Mouse (Mus musculus): ENCODE results near the gene Sdc3. TPM values are rescaled to one million over a fixed set of nuclear protein-coding genes. Genes with fewer than 3 reads are reported as not detected.
A peak's percentile ranks its signal among the peaks of the same experiment; 100 is the strongest.

Sdc3 gene
- 20.5 and 21.7 TPM in 2 replicates for polyA plus RNA-seq (2015; fragmentation: Nextera tagmentation; extraction: Ambion mirVana)

DNA sequence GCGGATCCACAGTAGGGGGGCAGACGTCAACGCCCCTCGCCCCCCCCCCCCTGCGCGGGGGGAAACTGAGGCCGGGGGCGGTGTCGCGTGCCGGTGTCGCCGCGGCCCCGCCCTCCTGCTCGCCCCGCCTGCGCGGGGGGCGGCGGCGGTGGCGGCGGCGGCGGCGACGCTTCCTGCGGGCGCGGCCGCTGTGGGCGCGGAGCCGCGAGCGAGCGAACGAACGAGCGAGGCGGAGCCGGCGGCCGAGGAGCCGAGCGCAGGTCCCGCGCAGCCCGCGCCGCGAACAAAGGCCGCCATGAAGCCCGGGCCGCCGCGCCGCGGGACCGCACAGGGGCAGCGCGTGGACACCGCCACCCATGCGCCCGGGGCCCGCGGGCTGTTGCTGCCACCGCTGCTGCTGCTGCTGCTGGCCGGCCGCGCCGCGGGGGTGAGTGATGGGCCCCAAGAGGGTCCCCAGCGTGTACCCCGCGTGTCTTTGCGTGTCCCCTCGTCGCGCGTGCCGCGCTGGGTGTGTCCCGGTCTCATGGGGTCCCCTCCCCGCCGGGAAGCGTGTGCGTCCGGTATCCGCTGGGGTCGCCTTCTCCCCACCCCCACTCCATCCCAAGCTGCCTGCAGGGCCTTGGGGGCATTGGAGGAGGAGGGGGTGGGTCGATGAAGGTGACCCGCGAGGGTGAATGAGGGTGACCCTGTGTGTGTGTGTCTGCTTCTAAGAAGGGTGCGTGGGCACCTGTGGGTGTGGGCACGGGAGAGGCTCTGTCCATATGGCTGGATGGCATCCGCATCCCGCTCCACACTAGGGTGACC, at the start of gene Sdc3:
TSS of gene Sdc3 (plus strand) at position 162 of the 804 bp plus-strand sequence.
- peak within 1 kb of the TSS; percentile 88 for H3K4me3 ChIP-seq
- H3K36me3 ChIP-seq: no peaks in the 10 kb centered on the region
- no peaks in the 10 kb centered on the region for H3K27me3 ChIP-seq
- H3K4me1 ChIP-seq: peaks cover 31% of the 10 kb centered on the region
- peak; percentile 19 for ATAC-seq (ENCODE audit: borderline replicate concordance, extremely low read depth, low FRiP score, low TSS enrichment)
- peak within 1 kb of the TSS; percentile 93 for H3K9ac ChIP-seq
- WGBS: 2% methylated on average over 83 of the region's 99 CpGs
- H3K27ac ChIP-seq: 0 out of 2 replicates have a peak within 1 kb of the TSS, but pooled peaks have one; percentile 33
- H3K4me2 ChIP-seq: peak within 1 kb of the TSS; percentile 99
- H3K9me3 ChIP-seq: no peaks in the 10 kb centered on the region

- Histone ChIP-seq H3K36me3 (peaks cover 77% of the 10 kb centered on the region), H3K4me2 (no peak overlapping the region), H3K9ac (no peak overlapping the region), H3K27ac (no peak overlapping the region), H3K27me3 (no peaks in the 10 kb centered on the region), H3K4me3 (no peak overlapping the region), H3K4me1 (no peaks in the 10 kb centered on the region), H3K9me3 (no peaks in the 10 kb centered on the region)
- 79% methylated on average over 4 of the region's 4 CpGs for WGBS
- no peak for ATAC-seq (ENCODE audit: borderline replicate concordance, extremely low read depth, low FRiP score, low TSS enrichment)
Observed at GRCm38 (mm10) chr4:130744058-130744457, 48.3 kb upstream of the Sdc3 start.

DNA sequence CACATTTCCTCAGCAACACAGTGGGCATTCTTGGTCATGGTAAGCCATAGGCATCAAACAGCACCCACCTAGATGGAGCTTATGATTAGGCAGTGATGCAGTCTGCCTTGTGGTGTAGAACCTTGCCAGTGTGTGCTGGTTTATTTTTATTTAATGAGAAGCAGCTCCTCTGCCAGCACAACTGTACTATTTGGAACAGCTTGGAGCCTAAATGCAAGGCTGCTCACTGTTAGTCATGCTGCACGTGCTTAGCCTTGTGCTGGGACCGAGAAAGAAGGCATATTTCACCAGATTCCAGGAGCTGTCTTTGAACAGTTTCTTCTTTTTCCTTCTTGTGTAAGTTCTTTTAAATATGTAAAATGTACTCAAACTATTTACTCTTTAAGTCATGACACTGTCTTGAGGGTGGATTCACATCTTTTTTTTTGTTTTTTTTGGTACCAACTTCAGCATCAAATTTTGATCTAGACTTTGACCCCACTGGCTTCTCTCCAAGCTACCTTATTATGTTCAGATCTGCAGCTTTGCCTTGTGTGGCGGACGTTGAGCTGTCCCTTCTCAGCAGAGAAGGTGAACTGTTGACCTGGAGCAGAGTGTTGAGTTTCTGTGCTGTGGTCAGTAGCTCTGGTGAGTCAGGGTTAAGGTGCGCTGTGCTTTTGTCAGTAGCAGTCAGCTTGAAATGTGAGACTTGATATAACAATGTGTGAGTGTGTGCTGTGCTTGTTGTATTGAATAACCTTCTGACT, 46.6 kb upstream of the Sdc3 start:
- no peaks in the 10 kb centered on the region for H3K9me3 ChIP-seq
- H3K36me3 ChIP-seq: peaks cover 93% of the 10 kb centered on the region
- H3K4me3 ChIP-seq: no peak overlapping the region
- no peaks in the 10 kb centered on the region for H3K27me3 ChIP-seq
- 74% methylated on average over 5 of the region's 5 CpGs for WGBS
- no peak overlapping the region for H3K27ac ChIP-seq
- no peak overlapping the region for H3K9ac ChIP-seq
- H3K4me1 ChIP-seq: no peaks in the 10 kb centered on the region
- no peak for ATAC-seq (ENCODE audit: borderline replicate concordance, extremely low read depth, low FRiP score, low TSS enrichment)
- no peak overlapping the region for H3K4me2 ChIP-seq

DNA sequence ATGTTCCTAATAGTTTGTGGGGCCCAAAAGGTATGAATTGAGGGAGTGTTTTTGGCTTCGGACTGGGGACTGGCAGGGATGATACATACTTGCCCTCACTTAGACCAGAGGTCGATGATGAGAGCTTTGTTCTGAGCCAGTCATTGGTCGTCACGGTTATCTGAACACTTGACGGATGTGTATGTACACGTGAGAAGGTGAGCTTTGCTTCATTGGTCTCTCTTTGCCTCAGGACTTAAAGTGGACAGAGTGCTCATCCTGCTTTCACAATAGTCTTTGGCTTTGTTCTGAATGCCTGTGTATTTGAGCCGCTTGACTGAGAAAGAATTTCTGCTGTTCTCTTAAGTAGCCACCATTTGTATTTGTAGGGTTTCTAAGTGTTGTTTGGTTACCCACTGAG, 42.8 kb upstream of the Sdc3 start:
- H3K4me3 ChIP-seq: no peak overlapping the region
- no peaks in the 10 kb centered on the region for H3K9me3 ChIP-seq
- H3K27ac ChIP-seq: no peak overlapping the region
- no peaks in the 10 kb centered on the region for H3K4me1 ChIP-seq
- H3K4me2 ChIP-seq: no peak overlapping the region
- no peak for ATAC-seq (ENCODE audit: borderline replicate concordance, extremely low read depth, low FRiP score, low TSS enrichment)
- H3K27me3 ChIP-seq: no peaks in the 10 kb centered on the region
- H3K9ac ChIP-seq: no peak overlapping the region
- H3K36me3 ChIP-seq: peaks cover 96% of the 10 kb centered on the region
- 54% methylated on average over 7 of the region's 7 CpGs for WGBS

DNA sequence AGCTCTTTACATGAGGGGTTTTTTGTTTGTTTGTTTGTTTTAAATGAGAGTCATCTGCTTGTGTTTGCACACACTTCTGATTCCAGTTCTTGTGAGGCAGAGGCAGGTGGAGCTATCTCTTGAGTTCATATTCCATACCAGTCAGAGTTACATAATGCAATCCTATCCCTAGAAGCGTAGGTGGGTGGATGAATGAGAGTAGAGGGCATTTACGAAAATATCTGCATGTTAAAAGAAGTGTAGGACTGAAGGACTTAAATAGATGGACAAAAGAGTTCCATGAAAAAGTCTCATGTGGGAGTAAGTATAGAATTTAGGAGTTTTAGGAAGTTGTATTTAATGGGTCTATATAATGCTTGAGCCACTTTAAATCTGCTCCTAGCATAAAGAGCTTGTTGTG, 40.4 kb upstream of the Sdc3 start:
- no peaks in the 10 kb centered on the region for H3K27me3 ChIP-seq
- ATAC-seq (ENCODE audit: borderline replicate concordance, extremely low read depth, low FRiP score, low TSS enrichment): no peak
- H3K9me3 ChIP-seq: no peaks in the 10 kb centered on the region
- no peaks in the 10 kb centered on the region for H3K4me1 ChIP-seq
- no peak overlapping the region for H3K4me3 ChIP-seq
- 89% methylated on average over 2 of the region's 2 CpGs for WGBS
- H3K4me2 ChIP-seq: no peak overlapping the region
- H3K36me3 ChIP-seq: peaks cover 90% of the 10 kb centered on the region
- no peak overlapping the region for H3K27ac ChIP-seq
- no peak overlapping the region for H3K9ac ChIP-seq

DNA sequence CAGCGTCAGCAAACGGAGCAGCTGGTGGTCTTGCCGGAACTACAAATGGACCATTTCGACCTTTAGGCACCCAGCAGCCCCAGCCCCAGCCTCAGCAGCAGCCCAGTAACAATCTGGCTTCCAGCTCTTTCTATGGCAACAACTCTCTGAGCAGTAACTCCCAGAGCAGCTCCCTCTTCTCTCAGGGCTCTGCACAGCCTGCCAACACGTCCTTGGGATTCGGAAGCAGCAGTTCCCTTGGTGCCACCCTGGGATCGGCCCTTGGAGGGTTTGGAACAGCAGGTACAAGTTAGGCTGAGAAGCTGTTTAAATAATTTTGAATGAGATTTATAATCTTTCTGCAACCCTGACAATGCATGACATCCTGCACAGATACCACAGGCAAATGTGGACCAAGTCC, 39.7 kb upstream of the Sdc3 start:
- 77% methylated on average over 7 of the region's 7 CpGs for WGBS
- no peak overlapping the region for H3K9ac ChIP-seq

DNA sequence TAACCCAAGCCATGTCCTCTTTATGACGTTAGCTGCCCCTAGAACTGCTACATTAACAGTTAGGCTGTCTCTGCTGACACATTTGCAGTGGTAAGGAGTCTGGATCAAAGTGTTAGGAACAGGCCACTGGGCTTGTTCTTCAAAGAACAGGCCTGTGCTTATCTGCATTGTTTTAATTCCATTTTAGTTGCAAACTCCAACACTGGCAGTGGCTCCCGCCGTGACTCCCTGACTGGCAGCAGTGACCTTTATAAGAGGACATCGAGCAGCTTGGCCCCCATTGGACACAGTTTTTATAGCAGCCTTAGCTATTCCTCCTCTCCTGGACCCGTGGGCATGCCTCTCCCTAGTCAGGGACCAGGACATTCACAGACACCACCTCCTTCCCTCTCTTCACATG, 38.6 kb upstream of the Sdc3 start:
- Histone ChIP-seq H3K27me3 (no peaks in the 10 kb centered on the region), H3K36me3 (peaks cover 88% of the 10 kb centered on the region), H3K4me1 (no peaks in the 10 kb centered on the region), H3K4me3 (no peak overlapping the region), H3K4me2 (no peak overlapping the region), H3K9me3 (no peaks in the 10 kb centered on the region), H3K9ac (no peak overlapping the region), H3K27ac (no peak overlapping the region)
- ATAC-seq (ENCODE audit: borderline replicate concordance, extremely low read depth, low FRiP score, low TSS enrichment): no peak
- WGBS: 63% methylated on average over 5 of the region's 5 CpGs

More for the DNA sequence above, 39.7 kb upstream of the Sdc3 start:
- Histone ChIP-seq H3K4me2 (no peak overlapping the region), H3K36me3 (peaks cover 88% of the 10 kb centered on the region), H3K4me3 (no peak overlapping the region), H3K9me3 (no peaks in the 10 kb centered on the region), H3K4me1 (no peaks in the 10 kb centered on the region), H3K27me3 (no peaks in the 10 kb centered on the region), H3K27ac (no peak overlapping the region)
- ATAC-seq (ENCODE audit: borderline replicate concordance, extremely low read depth, low FRiP score, low TSS enrichment): no peak

DNA sequence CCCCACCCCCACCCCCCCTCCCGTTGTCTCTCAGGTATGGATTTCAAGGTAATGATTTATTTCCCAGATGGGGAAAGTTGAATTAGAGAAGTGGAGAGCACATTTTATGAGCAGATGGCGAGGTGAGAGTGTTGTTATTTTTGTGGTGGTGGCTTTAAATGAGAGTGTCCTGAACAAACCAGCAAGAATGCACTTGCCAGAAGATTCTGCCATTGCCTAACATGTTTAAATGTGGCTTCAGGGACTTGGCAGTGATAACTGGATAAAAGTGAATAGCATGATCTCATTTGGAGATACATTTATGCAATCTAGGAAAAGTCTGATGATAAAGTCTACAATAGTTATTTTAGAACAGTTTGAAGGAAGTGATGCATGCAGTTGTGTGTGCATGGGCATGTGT, 37.6 kb upstream of the Sdc3 start:
- Histone ChIP-seq H3K9me3 (no peaks in the 10 kb centered on the region), H3K4me2 (no peak overlapping the region), H3K4me1 (no peaks in the 10 kb centered on the region), H3K27me3 (no peaks in the 10 kb centered on the region), H3K27ac (no peak overlapping the region), H3K4me3 (no peak overlapping the region), H3K36me3 (peaks cover 88% of the 10 kb centered on the region), H3K9ac (no peak overlapping the region)
- no peak for ATAC-seq (ENCODE audit: borderline replicate concordance, extremely low read depth, low FRiP score, low TSS enrichment)
- WGBS: 83% methylated on average over 2 of the region's 2 CpGs

- no peak overlapping the region for H3K9ac ChIP-seq
- peaks cover 84% of the 10 kb centered on the region for H3K36me3 ChIP-seq
- H3K9me3 ChIP-seq: no peaks in the 10 kb centered on the region
- no peaks in the 10 kb centered on the region for H3K4me1 ChIP-seq
- H3K4me2 ChIP-seq: no peak overlapping the region
- no peak for ATAC-seq (ENCODE audit: borderline replicate concordance, extremely low read depth, low FRiP score, low TSS enrichment)
- H3K27ac ChIP-seq: no peak overlapping the region
- WGBS: 58% methylated on average over 2 of the region's 2 CpGs
- H3K4me3 ChIP-seq: no peak overlapping the region
- no peaks in the 10 kb centered on the region for H3K27me3 ChIP-seq
Observed at GRCm38 (mm10) chr4:130759875-130760274, 32.5 kb upstream of the Sdc3 start.

DNA sequence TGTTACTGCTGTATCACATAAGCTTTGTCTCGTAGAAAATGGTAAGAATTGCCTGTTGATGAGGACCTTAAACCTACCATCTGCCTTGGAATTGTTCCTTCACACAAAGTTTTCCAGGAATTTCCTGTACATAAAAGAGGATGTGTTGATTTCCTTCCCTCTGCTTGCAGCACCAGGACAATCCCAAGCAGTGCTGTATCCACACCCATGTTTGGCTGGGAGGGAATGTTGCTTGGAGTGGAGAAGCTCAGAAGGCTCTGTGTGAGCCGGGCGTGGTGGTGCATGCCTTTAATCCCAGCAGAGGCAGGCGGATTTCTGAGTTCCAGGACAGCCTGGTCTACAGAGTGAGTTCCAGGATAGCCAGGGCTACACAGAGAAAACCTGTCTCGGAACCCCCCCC, 30.5 kb upstream of the Sdc3 start:
- Histone ChIP-seq H3K9me3 (no peaks in the 10 kb centered on the region), H3K36me3 (peaks cover 89% of the 10 kb centered on the region), H3K9ac (no peak overlapping the region), H3K4me1 (no peaks in the 10 kb centered on the region), H3K27me3 (no peaks in the 10 kb centered on the region), H3K4me2 (no peak overlapping the region), H3K27ac (no peak overlapping the region), H3K4me3 (no peak overlapping the region)
- 79% methylated on average over 5 of the region's 5 CpGs for WGBS
- ATAC-seq (ENCODE audit: borderline replicate concordance, extremely low read depth, low FRiP score, low TSS enrichment): no peak

GRCm38 (mm10) chr4:130765399-130766160, 26.8 kb upstream of the Sdc3 start:
- Histone ChIP-seq H3K9ac (no peak overlapping the region), H3K36me3 (peaks cover 89% of the 10 kb centered on the region), H3K4me3 (no peak overlapping the region), H3K9me3 (no peaks in the 10 kb centered on the region), H3K27ac (no peak overlapping the region), H3K4me1 (no peaks in the 10 kb centered on the region), H3K4me2 (no peak overlapping the region), H3K27me3 (no peaks in the 10 kb centered on the region)
- WGBS: 84% methylated on average over 7 of the region's 7 CpGs
- no peak for ATAC-seq (ENCODE audit: borderline replicate concordance, extremely low read depth, low FRiP score, low TSS enrichment)

GRCm38 (mm10) chr4:130766387-130766786, 25.9 kb upstream of the Sdc3 start:
- no peak overlapping the region for H3K27ac ChIP-seq
- no peak overlapping the region for H3K4me2 ChIP-seq
- H3K4me1 ChIP-seq: no peaks in the 10 kb centered on the region
- H3K4me3 ChIP-seq: no peak overlapping the region
- WGBS: 88% methylated on average over 2 of the region's 2 CpGs
- H3K27me3 ChIP-seq: no peaks in the 10 kb centered on the region
- ATAC-seq (ENCODE audit: borderline replicate concordance, extremely low read depth, low FRiP score, low TSS enrichment): no peak
- no peak overlapping the region for H3K9ac ChIP-seq
- H3K9me3 ChIP-seq: no peaks in the 10 kb centered on the region
- peaks cover 90% of the 10 kb centered on the region for H3K36me3 ChIP-seq

Data from lung, embryonic 15.5 days (tissue).